Mouse (Mus musculus): ENCODE results near the gene Olfr1446. TPM values are rescaled to one million over a fixed set of nuclear protein-coding genes. Genes with fewer than 3 reads are reported as not detected.

Gene Olfr1446
- polyA plus RNA-seq, 1 experiment from 2014 or later = not detected

Other genes with a start within 250 kb of the Olfr1446 start
- not detected in 2 replicates for gene Olfr1442, start 223.1 kb downstream of the Olfr1446 start, polyA plus RNA-seq (2014; fragmentation: Nextera tagmentation; extraction: Ambion mirVana)
- not detected in 2 replicates for gene Olfr1443, start 215.4 kb downstream of the Olfr1446 start, polyA plus RNA-seq (2014; fragmentation: Nextera tagmentation; extraction: Ambion mirVana)
- not detected in 2 replicates for gene Keg1, start 197.7 kb downstream of the Olfr1446 start, polyA plus RNA-seq (2014; fragmentation: Nextera tagmentation; extraction: Ambion mirVana)
- gene Cntf, start 127.9 kb downstream of the Olfr1446 start, polyA plus RNA-seq (2014; fragmentation: Nextera tagmentation; extraction: Ambion mirVana) = 1.2 TPM in 2 replicates
- gene Zfp91, start 97.4 kb downstream of the Olfr1446 start, polyA plus RNA-seq (2014; fragmentation: Nextera tagmentation; extraction: Ambion mirVana) = 7.7 and 8.1 TPM in 2 replicates
- 1.2 and 1.4 TPM in 2 replicates for gene Lpxn, start 97.3 kb downstream of the Olfr1446 start, polyA plus RNA-seq (2014; fragmentation: Nextera tagmentation; extraction: Ambion mirVana)
- gene Gm5244, start 46.8 kb downstream of the Olfr1446 start, polyA plus RNA-seq (2014; fragmentation: Nextera tagmentation; extraction: Ambion mirVana) = not detected in 2 replicates
- gene Olfr1444, start 36.2 kb downstream of the Olfr1446 start, polyA plus RNA-seq (2014; fragmentation: Nextera tagmentation; extraction: Ambion mirVana) = not detected in 2 replicates
- gene Olfr1445, start 9.7 kb downstream of the Olfr1446 start, polyA plus RNA-seq (2014; fragmentation: Nextera tagmentation; extraction: Ambion mirVana) = not detected in 2 replicates
- not detected in 2 replicates for gene Olfr1447, start 10.2 kb upstream of the Olfr1446 start, polyA plus RNA-seq (2014; fragmentation: Nextera tagmentation; extraction: Ambion mirVana)
- not detected in 2 replicates for gene Olfr1448, start 30.9 kb upstream of the Olfr1446 start, polyA plus RNA-seq (2014; fragmentation: Nextera tagmentation; extraction: Ambion mirVana)
- gene Olfr1449, start 37.3 kb upstream of the Olfr1446 start, polyA plus RNA-seq (2014; fragmentation: Nextera tagmentation; extraction: Ambion mirVana) = not detected in 2 replicates
- gene Olfr1450, start 56.7 kb upstream of the Olfr1446 start, polyA plus RNA-seq (2014; fragmentation: Nextera tagmentation; extraction: Ambion mirVana) = not detected in 2 replicates
- gene Olfr1451, start 101.5 kb upstream of the Olfr1446 start, polyA plus RNA-seq (2014; fragmentation: Nextera tagmentation; extraction: Ambion mirVana) = not detected in 2 replicates
- not detected in 2 replicates for gene Olfr1453, start 134.8 kb upstream of the Olfr1446 start, polyA plus RNA-seq (2014; fragmentation: Nextera tagmentation; extraction: Ambion mirVana)
- not detected in 2 replicates for gene Olfr1454, start 167.1 kb upstream of the Olfr1446 start, polyA plus RNA-seq (2014; fragmentation: Nextera tagmentation; extraction: Ambion mirVana)
- gene Olfr1457, start 204.4 kb upstream of the Olfr1446 start, polyA plus RNA-seq (2014; fragmentation: Nextera tagmentation; extraction: Ambion mirVana) = not detected in 2 replicates
- not detected in 2 replicates for gene Olfr1458, start 213.3 kb upstream of the Olfr1446 start, polyA plus RNA-seq (2014; fragmentation: Nextera tagmentation; extraction: Ambion mirVana)

Data from forebrain, embryonic 14.5 days (tissue).